Mouse (Mus musculus): ENCODE data around the gene Psg25.
"Not testable (repeated sequence)": the region's sequence is repeated elsewhere in the genome, so short reads cannot be mapped to it uniquely, and the experiment has no call there.

Gene Psg25

GRCm38 (mm10) chr7:18532169-18532568 is at the start of gene Psg25:
Psg25 (minus strand) TSS chr7:18532269.
- DNase-seq (ENCODE audit: low read depth, low spot score): no peak

DNA sequence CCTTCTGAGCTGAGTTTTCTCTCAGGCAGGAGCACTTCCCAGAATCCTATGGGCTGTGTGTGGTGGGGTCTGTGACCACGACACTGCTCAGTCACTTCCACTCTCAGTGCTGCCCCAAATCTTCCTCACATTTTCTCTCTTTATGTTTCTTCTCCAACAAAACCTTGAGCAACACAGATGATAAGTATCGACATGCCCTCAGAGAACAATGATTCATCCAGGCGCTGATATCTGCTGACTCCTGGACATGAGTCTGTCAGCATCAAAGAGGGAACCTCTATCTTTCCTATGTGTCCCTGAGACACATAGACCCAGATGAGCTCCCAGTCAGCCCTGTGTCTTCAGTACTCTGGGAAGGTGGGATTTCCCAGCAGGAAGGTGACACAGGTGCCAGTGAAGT is 35.1 kb upstream of the Psg25 start, which contains the start of gene Psg27:
Psg27 (minus strand) TSS at position 101 of the 400 bp plus-strand sequence.
- no peak for DNase-seq (ENCODE audit: low read depth, low spot score)

DNA sequence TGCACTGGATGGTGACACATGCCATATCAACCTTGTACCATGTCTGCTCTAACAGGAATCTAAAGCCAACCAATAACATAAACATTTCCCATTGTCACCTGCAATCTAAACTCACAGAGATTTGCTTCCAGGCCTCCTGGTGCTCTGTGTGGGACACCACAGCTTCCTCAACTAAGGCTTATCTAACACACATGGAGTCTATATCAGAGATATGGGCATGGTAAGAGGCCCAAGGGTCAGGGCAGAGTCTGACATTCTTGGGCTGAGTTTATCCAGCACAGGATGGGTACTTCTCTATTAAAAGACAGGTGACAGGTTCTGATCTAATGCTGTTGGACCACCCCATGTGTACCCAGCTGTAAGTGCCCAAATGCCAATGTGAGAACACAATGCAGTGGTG is 27.8 kb upstream of the Psg25 start:
- DNase-seq (ENCODE audit: low read depth, low spot score): no peak

GRCm38 (mm10) chr7:18555751-18556150 is 23.7 kb upstream of the Psg25 start:
- not testable (repeated sequence) for DNase-seq (ENCODE audit: low read depth, low spot score)

DNA sequence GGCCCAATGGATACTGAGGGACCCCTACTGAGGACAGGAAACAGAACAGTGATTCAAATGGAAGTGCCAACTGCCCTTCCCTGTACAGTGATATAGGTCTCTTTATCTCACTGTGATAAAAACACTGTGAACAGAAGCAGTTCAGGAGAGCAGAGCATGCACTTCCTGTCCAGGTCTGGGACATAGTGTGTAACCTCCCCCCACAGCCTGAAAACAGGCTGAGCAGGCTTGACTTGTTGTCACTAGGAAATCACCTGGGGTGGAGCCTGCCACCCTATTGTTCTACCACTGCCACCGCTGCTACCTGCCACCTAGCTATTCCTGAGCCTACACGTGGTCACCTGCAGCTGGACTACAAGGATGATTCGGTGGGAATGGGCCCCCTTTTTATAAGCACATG is 1.4 kb upstream of the Psg25 start:
- DNase-seq (ENCODE audit: low read depth, low spot score): no peak

GRCm38 (mm10) chr7:18524668-18525067 is 7.4 kb downstream of the Psg25 start:
- DNase-seq (ENCODE audit: low read depth, low spot score): no peak

DNA sequence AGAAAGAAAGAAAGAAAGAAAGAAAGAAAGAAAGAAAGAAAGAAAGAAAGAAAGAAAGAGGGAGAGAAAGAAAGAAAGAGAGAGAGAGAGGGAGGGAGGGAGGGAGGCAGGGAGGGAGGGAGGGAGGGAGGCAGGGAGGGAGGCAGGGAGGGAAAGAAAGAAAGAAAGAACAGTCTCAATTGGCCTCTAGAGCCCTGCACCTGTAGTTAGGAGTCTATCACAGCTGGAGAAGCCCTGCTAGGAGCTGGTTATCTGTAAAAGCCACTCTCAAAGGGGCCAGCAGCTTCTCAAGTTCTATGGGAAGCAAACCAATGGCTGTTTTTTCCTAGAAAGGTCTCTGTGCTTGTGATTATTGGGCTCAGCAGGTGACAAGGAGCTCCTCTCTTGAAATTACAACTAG is 19.2 kb downstream of the Psg25 start:
- DNase-seq (ENCODE audit: low read depth, low spot score): not testable (repeated sequence)

GRCm38 (mm10) chr7:18512417-18512816 is 19.7 kb downstream of the Psg25 start:
- not testable (repeated sequence) for DNase-seq (ENCODE audit: low read depth, low spot score)

- no peak for DNase-seq (ENCODE audit: low read depth, low spot score)
Observed at GRCm38 (mm10) chr7:18511479-18511878, 20.6 kb downstream of the Psg25 start.

GRCm38 (mm10) chr7:18484077-18484476 is 48.0 kb downstream of the Psg25 start, which contains the start of gene Psg26:
Psg26 (minus strand) TSS chr7:18484177.
- DNase-seq (ENCODE audit: low read depth, low spot score): no peak

All from telencephalon, adult 2 months (tissue).